Mouse (Mus musculus) CH12F3 (cell line): ENCODE data around the gene Gm49380.

Source experiments
- in situ Hi-C: fragments of 300-500 bp; cut with MboI; formaldehyde crosslinking; loops from 2 replicates; pipeline ENCODE4 v1.14.3; 2020; ENCODE audit warnings: low sequenced_read_pairs

The Gm49380 gene

DNA sequence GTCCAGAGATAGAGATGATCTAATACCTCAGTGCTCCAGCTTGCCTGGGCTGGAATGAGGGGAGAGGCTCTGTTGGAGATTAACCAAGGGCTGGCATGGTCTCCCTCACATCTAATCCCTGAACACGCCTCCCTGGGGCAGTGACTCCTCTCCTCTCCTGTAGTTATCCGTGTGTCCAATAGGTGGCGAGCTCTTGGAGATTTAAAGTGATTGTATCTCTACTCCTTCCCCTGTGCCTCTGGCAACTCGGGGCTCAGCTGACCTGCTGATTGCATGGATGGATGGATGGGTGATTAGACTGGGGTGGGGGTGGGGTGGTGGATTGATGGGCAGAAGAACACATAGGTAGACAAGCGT is 36.6 kb downstream of the Gm49380 start:
- in situ Hi-C loops = no loop called here

DNA sequence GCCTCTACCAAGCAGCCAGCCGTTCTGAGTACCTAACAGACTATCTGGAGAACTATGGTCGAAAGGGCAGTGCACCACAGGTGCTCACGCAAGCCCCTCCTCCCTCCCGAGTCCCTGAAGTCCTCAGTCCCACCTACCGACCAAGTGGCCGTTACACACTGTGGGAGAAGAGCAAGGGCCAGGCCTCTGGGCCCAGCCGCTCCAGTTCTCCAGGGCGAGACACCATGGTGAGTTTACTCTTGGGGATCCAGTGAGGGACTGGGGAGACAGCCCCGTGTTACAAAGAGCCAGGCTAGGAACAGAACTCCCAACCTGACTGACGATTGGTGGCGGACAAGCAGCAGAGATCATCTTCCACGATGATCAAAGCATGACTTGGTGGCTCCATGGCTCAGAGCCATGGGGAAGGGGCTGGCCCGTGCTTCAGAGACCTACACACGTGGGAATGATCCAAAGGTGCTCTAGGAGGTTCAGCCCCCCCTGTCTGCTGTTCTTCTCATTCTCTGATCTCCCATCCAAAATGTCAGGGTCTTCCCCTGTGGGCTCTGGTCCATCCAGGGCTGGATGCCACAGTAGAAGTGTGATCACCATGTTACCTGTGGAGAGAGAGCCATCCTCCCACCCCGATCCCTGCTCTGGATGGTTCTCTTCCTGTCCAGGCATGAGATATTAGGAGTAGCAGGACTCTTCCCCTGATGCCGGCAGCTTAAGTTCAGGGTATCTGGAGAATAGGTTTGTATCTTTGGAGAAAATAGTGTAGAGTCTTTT is 37.1 kb downstream of the Gm49380 start:
- in situ Hi-C loops = no loop called here

DNA sequence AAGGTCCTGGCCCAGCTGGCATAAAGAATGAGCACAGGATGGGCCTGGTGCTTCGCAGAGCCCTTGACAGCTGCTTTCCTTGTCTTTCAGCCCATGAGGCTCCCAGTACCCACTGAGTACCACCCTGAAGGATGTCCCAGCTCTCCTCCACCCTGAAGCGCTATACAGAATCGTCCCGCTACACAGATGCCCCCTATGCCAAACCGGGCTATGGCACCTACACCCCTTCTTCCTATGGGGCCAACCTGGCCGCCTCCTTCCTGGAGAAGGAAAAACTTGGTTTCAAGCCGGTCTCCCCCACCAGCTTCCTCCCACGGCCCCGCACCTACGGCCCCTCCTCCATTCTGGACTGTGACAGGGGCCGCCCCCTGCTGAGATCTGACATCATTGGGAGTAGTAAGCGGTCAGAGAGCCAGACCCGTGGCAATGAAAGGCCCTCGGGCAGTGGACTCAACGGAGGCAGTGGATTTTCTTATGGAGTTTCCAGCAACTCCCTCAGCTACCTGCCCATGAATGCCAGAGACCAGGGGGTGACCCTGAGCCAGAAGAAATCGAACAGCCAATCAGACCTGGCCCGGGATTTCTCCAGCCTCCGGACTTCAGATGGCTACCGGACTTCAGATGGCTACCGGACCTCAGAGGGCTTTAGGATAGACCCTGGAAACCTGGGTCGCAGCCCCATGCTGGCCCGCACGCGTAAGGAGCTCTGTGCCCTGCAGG is 37.9 kb downstream of the Gm49380 start:
- in situ Hi-C loops = no loop called here

DNA sequence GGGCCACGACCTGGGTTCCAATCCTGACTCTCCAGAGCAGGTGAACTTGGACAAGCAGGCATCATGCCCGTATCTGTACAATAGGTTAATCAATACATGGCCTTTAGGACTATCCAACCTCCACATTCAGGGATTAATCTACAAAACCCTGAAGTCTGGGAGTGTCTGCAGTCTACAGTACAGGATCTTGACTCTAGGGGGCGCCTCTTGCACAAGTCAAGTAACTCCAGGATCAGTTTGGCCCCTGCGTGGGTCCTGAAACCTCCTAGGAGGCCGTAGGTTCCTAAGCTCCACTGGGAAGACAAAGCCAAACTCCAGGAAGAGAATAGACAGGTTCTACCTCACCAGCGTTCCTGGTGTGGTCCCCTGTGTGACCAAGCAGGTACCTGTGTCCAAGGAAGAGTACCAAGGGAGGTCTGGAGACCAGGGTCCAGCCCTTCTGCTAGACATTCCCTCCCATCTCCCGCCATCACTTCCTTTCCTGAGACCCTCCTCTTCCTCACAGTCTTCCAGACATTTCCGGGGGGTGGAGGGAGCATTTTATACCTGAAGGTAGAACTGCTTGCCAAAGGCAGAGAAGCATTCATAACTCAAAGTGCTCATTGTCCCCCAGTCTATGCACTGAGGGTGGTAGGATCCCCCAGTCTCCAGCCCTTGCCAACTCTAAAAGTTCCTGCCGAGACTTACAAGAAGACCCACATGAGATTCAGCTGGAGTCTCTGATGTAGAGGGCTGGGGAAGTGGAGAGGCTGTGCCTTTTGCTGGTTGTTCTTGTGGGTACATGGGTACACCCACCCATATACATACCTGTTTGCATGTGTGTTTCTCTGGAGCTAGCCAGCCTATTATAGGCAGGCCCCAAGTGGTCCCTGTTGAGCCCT is 38.7 kb downstream of the Gm49380 start:
- in situ Hi-C loops = no loop called here

DNA sequence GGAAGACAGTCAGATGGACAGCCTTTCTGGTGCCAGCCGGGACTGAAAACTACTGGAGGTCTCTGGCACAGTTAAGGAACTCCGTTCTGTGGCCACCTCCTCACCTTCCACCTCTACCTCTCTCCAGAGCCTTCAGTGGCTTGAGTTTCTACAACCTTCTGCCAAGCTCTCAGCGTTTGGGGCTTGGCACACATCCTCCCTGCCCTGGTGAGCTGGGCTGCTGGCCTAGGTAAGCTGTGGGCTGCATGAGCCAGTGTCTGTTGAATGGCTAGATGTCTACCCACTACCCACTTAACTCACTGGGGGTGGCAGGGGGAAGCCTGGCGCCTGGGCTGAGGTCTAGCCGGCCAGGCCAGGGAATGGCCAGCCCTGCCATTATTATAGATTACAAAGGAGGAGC is 40.2 kb downstream of the Gm49380 start:
- in situ Hi-C loops = no loop called here

DNA sequence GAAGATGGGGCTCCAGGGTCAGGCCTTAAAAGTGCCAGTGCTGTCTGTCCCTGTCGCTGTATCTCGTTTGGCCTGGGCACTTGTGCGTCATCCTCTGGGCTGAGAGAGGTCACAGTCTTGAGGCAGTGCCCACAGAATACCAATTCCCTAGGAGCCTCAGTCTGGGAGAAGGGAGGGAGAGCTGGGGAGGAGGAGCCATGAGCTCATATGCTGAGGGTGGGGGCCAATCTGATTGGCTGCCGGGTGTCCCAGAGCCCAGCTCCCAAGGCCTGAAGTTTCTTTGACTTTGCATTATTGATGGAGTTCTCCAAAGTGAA is 40.7 kb downstream of the Gm49380 start:
- in situ Hi-C loops = no loop called here

DNA sequence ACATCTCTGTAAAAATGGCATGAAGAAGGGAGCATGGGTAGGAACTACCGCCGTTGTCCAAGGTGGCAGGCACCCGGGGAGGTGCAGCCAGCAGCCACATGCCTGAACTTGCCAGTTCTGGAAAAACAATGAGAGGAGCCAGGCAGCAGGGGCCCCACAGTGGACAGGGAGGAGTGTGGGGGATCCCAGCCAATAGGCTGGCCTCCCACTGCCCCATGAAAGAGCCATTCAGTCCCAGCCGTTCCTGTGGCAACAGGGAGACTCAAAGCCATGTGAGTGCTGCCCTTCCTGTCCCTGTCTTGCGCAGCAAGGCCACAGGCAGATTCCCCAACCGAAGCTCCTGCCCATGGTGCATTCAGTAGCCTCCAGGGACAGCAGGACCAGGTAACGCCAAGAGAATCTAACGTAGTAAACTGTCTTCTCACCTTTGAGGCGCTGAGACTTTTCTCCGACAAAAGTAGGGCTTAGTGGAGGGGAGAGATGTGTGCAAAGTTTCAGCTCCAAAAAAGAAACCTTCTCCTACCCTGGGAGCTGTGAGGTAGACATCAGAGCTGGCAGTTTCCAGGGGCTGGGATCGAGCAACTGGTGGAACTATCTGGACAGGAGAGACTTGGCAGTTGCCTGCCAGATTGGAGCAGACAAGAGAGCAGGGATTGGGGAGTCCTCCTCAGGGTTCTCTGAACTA is 41.2 kb downstream of the Gm49380 start:
- in situ Hi-C loops = no loop called here

DNA sequence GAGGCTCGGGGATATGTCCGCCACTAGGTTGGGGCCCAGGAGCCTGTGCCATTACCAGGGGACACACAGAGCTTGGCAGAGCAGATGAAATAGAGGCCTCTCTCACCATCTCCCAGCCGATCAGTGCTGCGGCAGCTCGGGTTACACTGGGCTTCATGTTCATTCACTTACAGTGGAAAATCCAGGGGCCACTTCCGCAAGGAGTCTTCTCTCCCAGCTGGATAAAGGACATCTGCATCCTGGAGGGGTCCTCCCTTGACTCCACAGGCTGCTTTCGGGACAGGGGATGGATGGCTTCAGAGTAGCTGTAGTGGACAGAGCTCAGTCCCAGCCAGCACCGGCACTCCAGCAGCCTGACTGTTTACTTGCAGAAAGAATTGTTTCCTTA is 42.5 kb downstream of the Gm49380 start:
- in situ Hi-C loops = no loop called here

DNA sequence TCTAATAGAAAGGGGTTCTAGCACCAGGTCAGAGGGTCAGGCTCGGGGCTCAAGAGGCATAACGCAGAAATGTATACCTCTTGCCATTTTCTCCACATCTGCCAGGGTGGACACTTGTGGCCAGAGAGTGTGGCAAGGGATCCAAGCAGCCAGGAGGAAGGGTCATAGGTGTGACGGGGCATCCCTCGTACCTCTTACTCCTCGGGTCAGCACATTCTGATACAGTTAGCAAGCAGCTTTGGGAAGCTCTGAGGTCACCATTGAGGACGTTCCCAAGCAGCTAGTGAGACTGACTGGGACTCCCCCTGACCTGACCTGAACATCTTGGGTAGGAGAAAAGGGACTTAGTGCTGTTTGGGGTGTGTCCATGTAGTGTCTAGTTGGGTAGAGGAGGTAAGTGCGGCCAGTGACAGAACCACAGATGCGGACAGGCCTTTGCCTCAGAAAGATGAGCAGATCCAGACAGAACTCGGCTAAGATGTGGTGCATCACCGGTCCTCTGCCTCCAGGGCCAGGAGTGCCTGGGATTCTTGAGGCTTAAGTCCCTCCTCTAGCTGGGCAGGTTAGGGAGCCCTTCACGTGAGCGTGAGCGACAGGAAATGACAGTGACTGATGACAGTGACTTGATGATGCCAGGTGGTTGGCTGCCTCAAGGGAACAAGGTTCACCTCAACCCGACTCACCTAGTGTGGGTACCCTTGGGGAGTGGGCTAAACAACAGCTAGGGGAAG is 43.0 kb downstream of the Gm49380 start:
- in situ Hi-C loops = no loop called here

DNA sequence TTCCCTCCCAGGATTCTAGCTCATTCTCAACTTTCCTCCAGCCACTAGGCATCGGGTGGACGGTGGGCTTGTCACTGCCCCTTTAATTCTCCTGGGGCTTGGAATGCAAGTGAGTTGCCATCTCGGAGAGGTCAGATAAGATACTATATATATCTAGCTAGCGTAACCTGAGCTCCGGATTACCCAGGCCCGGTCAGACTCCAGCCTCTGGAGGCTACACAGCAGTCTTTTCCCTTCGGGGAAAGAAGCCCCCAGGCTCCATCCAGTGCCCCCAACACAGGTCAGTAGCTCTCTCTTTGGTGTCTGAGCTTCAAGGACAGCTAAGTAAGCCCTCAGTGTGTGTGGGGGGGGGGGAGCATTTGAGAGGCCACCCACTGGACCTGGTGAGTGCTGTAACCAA is 44.0 kb downstream of the Gm49380 start:
- in situ Hi-C loops = no loop called here

DNA sequence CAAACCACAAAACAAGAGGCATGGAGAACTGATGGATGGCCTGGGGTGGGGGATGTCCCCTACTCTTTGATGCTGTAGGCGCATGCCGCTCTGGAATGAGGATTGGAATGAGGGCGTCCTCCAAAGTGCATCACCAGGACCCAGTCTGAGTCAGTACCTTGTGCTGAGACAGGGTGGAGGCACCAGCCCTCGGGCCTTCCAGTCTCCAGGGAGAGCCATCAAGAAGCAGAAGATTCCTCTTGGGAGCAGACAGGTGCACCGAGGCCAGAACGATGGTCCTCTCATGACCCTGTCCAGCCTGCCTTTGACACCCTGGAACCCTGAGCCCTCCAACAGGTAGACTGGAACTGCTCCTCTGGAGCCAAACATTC is 45.4 kb downstream of the Gm49380 start:
- in situ Hi-C loops = no loop called here

DNA sequence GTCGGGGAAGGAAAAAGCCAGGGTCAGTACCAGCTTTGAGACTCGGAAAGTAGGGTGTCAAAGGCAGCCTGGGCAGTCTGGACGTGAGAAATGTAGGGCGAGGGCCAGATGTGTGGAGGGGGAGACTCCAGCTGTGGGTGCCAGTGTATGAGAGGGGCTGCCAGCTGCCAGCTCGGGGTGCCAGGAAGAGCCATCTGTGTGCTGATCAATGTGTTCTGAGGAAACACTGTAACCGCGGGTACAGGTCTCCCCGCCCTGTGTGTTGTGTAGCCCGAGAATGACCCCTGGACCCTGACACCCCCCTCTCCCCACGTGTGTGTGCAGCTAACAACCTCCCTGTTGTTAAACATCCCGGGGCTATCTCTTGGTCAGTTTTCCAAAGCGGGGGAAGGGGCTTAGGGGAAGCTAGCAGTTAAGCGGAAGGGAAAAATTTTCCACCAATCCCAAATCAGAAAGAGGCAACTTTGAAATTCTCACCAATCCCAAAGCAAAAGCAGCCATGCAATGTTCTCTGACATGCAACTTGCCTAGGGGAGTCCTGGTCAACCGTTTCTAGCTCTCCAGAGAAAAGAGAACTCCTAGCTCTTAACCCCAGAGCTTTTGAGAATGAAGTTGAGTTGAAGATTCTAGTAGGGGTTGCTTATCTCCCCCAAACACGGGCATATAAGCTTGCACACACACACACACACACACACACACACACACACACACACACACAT is 45.9 kb downstream of the Gm49380 start:
- in situ Hi-C loops = no loop called here

DNA sequence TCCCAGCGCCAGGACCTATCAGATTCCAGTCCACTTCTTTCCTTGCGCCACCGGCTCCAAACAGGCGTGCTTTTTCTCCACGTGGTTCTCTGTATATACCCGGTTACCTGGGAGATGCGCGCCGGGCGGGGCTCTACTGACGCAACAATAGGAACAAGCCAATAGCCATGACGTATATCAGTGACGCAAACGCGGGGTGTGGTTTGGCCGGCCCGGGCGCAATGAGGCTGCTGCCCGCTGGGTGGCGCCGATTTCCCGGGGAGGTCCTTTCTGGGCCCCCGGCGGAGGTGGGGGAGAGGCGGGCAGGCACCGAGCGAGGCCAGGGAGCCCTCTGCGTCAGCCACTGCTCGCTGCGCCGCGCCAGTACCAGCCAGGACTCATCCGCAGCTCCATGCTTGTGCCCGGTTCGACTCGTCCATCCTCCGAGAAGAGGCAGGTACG is 46.5 kb downstream of the Gm49380 start, which contains the start of gene Usp2:
TSS of gene Usp2 (plus strand) at position 237 of the 441 bp plus-strand sequence.
- in situ Hi-C loops = no loop called here

DNA sequence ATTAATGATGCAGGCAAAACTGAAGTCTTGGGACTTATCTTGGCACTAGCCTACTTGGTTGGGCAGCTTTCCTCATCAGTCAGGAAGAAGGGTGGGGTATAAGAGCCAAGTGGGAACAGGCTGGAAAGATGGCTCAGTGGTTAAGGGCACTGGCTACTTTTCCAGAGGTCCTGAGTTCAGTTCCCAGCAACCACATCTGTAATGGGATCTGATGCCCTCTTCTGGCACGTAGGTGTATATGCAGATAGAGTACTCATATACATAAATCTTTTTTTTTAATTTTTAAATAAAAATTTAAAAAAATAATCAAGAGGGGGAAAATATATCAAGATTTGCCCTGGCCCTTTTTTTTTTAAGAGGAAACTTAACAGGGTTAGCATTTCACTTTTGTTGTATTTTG is 48.1 kb downstream of the Gm49380 start:
- in situ Hi-C loops = no loop called here

DNA sequence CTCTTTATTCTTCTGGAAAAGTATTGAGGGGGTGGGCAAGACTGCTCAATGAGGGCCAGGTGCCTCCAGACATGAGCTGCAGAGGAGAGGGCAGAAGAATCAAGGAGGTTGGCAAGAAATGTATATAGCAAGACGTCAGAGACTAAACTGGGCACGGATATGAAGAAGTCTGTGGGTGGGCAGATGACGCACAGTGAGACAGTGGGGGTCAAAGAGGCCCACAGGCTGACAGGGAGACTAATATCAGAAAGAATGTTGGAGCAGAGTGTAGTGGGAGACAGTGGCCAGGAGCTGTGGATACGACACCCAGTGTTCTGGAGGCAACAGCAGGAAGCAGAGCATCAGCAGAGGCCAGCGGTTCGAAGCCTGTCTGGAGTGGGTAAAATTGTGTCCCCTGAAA is 54.7 kb downstream of the Gm49380 start:
- in situ Hi-C loops = loop anchor here (10.0 kb wide), 1 partner anchor 64 kb away; no protein-coding TSS in a partner anchor

DNA sequence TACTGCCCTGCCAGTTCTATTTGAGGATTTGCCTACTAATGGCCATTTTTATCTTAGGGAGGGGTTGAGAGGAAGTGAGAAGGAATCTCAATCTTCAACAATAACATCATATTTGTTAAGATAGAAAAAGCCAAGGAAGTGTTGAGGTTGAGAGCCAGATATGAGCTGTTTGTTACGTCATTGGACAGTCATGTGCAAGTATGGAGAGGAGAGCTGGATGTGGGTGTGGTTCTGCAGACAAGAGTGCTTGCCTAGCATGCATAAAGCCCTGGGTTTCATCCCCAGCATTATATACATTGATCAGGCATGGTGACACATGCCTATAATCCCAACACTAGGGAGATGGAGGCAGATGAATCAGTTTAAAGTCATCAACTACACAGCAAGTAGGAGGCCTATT is 59.4 kb downstream of the Gm49380 start:
- in situ Hi-C loops = loop anchor here (10.0 kb wide), 1 partner anchor 59 kb away; no protein-coding TSS in a partner anchor

DNA sequence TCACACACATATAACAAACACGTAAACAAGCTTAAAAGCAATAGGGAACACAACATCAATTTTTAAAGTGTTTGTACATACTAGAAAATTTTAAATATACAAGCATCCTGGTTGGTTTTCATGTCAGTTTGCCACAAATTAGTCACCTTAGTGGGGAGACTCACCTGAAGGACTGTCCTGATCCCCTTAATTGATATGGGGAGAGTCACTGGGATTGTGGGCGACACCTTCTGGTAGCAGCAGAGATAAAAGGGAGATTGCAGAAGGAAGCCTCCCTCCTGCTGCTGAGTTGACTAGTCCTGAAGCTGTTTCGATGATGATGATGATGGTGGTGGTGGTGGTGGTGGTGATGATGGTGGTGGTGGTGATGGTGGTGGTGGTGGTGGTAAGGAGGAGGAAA is 60.4 kb downstream of the Gm49380 start:
- in situ Hi-C loops = loop anchor here (10.0 kb wide), 1 partner anchor 58 kb away; no protein-coding TSS in a partner anchor

DNA sequence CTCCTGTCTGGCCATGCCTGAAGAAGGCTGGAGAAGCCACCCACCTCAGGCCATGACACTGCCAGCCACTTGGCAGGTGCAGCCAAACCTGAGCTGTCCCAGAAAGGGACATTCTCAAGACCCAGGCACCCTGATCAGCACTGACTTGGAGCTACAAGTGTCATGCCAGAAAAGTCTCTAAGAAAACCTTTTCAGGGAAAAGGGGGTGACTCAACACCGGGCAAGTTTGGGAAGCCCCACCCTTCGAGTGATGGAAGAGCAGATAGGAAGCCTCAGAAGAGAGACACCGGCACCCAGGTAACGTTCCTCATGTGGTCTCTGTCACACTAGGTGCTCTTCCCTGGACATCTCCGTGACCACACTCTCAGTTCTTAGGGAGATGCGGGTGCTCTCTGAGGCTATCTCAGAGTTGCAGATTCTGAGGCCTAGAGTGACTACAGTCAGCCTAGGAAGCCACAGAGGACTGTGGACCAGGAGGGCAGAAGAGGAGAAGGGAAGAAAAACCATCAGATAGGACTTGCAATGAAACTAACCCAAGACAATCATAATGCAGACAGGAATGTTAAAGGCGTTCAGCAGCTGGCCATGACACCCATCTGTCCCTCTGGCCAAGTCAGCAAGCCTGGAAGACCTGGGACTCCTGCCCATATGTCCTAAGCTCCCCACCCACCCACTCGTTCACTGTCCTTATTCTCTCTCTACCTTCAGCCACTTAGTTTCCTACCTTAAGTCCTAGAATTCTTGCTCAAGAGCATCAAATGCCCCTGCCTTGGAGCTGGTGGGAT is 63.7 kb downstream of the Gm49380 start:
- in situ Hi-C loops = loop anchor here (10.0 kb wide), 1 partner anchor 55 kb away; no protein-coding TSS in a partner anchor
